Mouse (Mus musculus): ENCODE data around the gene Ltbp1. TPM values are rescaled to one million over a fixed set of nuclear protein-coding genes. Genes with fewer than 3 reads are reported as not detected.
A peak's percentile ranks its signal among the peaks of the same experiment; 100 is the strongest.

The Ltbp1 gene
- polyA plus RNA-seq, 1 experiment from 2014 or later = 2.5 TPM

- WGBS = 33% methylated on average over 24 of the region's 24 CpGs
- H3K9me3 ChIP-seq (ENCODE audit: control insufficient read depth, low read length) = no peaks in the 10 kb centered on the region
- H3K4me3 ChIP-seq (replicated peaks; ENCODE audit: low read depth, low read length) = peak overlapping the region; percentile 9; the same call in 1 of the 2 replicates
- H3K27ac ChIP-seq (replicated peaks; ENCODE audit: low read depth, low read length) = no peak overlapping the region
- H3K4me2 ChIP-seq (ENCODE audit: low read length) = peak overlapping the region; percentile 38
- H3K4me1 ChIP-seq (ENCODE audit: control insufficient read depth, insufficient read depth, low read length) = no peaks in the 10 kb centered on the region
- DNase-seq (peak; percentile 61), ATAC-seq (ENCODE audit: low FRiP score, low TSS enrichment) (peak; percentile 55)
- H3K9ac ChIP-seq (replicated peaks; ENCODE audit: low read length) = no peak overlapping the region
- no peaks in the 10 kb centered on the region for H3K36me3 ChIP-seq (ENCODE audit: control insufficient read depth, insufficient read depth, low read length)
- H3K27me3 ChIP-seq (ENCODE audit: control insufficient read depth, insufficient read depth, low read length) = no peaks in the 10 kb centered on the region
These were observed 172.8 kb downstream of the Ltbp1 start for GRCm38 (mm10) chr17:75177920-75178867.

- no peaks in the 10 kb centered on the region for H3K4me1 ChIP-seq (ENCODE audit: control insufficient read depth, insufficient read depth, low read length)
- no peak overlapping the region for H3K9ac ChIP-seq (replicated peaks; ENCODE audit: low read length)
- H3K4me2 ChIP-seq (ENCODE audit: low read length) = peak overlapping the region; percentile 38
- no peaks in the 10 kb centered on the region for H3K36me3 ChIP-seq (ENCODE audit: control insufficient read depth, insufficient read depth, low read length)
- no peaks in the 10 kb centered on the region for H3K27me3 ChIP-seq (ENCODE audit: control insufficient read depth, insufficient read depth, low read length)
- 48% methylated on average over 8 of the region's 8 CpGs for WGBS
- no peak for DNase-seq
- no peak overlapping the region for H3K27ac ChIP-seq (replicated peaks; ENCODE audit: low read depth, low read length)
- H3K4me3 ChIP-seq (replicated peaks; ENCODE audit: low read depth, low read length) = no peak overlapping the region
- ATAC-seq (ENCODE audit: low FRiP score, low TSS enrichment) = no peak
- H3K9me3 ChIP-seq (ENCODE audit: control insufficient read depth, low read length) = no peaks in the 10 kb centered on the region
These were observed 173.6 kb downstream of the Ltbp1 start for GRCm38 (mm10) chr17:75179001-75179400.

GRCm38 (mm10) chr17:75180301-75180700 lies 174.9 kb downstream of the Ltbp1 start:
- DNase-seq (no peak), ATAC-seq (ENCODE audit: low FRiP score, low TSS enrichment) (no peak)
- Histone ChIP-seq H3K27ac (replicated peaks; ENCODE audit: low read depth, low read length) (no peak overlapping the region), H3K4me3 (replicated peaks; ENCODE audit: low read depth, low read length) (no peak overlapping the region), H3K36me3 (ENCODE audit: control insufficient read depth, insufficient read depth, low read length) (no peaks in the 10 kb centered on the region), H3K4me1 (ENCODE audit: control insufficient read depth, insufficient read depth, low read length) (no peaks in the 10 kb centered on the region), H3K4me2 (ENCODE audit: low read length) (no peak overlapping the region), H3K9ac (replicated peaks; ENCODE audit: low read length) (no peak overlapping the region), H3K9me3 (ENCODE audit: control insufficient read depth, low read length) (no peaks in the 10 kb centered on the region), H3K27me3 (ENCODE audit: control insufficient read depth, insufficient read depth, low read length) (no peaks in the 10 kb centered on the region)
- WGBS = 80% methylated on average over 4 of the region's 4 CpGs

- H3K9ac ChIP-seq (replicated peaks; ENCODE audit: low read length) = no peak overlapping the region
- no peaks in the 10 kb centered on the region for H3K9me3 ChIP-seq (ENCODE audit: control insufficient read depth, low read length)
- 78% methylated on average over 12 of the region's 12 CpGs for WGBS
- H3K4me3 ChIP-seq (replicated peaks; ENCODE audit: low read depth, low read length) = no peak overlapping the region
- H3K27ac ChIP-seq (replicated peaks; ENCODE audit: low read depth, low read length) = no peak overlapping the region
- no peak for ATAC-seq (ENCODE audit: low FRiP score, low TSS enrichment)
- H3K27me3 ChIP-seq (ENCODE audit: control insufficient read depth, insufficient read depth, low read length) = no peaks in the 10 kb centered on the region
- H3K4me1 ChIP-seq (ENCODE audit: control insufficient read depth, insufficient read depth, low read length) = no peaks in the 10 kb centered on the region
- no peak for DNase-seq
- no peak overlapping the region for H3K4me2 ChIP-seq (ENCODE audit: low read length)
- no peaks in the 10 kb centered on the region for H3K36me3 ChIP-seq (ENCODE audit: control insufficient read depth, insufficient read depth, low read length)
These were observed 175.7 kb downstream of the Ltbp1 start for GRCm38 (mm10) chr17:75180956-75181588.

GRCm38 (mm10) chr17:75182319-75183001 lies 177.1 kb downstream of the Ltbp1 start:
- H3K4me2 ChIP-seq (ENCODE audit: low read length) = no peak overlapping the region
- ATAC-seq (ENCODE audit: low FRiP score, low TSS enrichment) (no peak), DNase-seq (no peak)
- no peaks in the 10 kb centered on the region for H3K36me3 ChIP-seq (ENCODE audit: control insufficient read depth, insufficient read depth, low read length)
- no peak overlapping the region for H3K27ac ChIP-seq (replicated peaks; ENCODE audit: low read depth, low read length)
- no peaks in the 10 kb centered on the region for H3K4me1 ChIP-seq (ENCODE audit: control insufficient read depth, insufficient read depth, low read length)
- no peaks in the 10 kb centered on the region for H3K9me3 ChIP-seq (ENCODE audit: control insufficient read depth, low read length)
- no peaks in the 10 kb centered on the region for H3K27me3 ChIP-seq (ENCODE audit: control insufficient read depth, insufficient read depth, low read length)
- no peak overlapping the region for H3K9ac ChIP-seq (replicated peaks; ENCODE audit: low read length)
- no peak overlapping the region for H3K4me3 ChIP-seq (replicated peaks; ENCODE audit: low read depth, low read length)
- 81% methylated on average over 14 of the region's 14 CpGs for WGBS

GRCm38 (mm10) chr17:75186732-75187509 lies 181.6 kb downstream of the Ltbp1 start:
- Histone ChIP-seq H3K27ac (replicated peaks; ENCODE audit: low read depth, low read length) (no peak overlapping the region), H3K4me1 (ENCODE audit: control insufficient read depth, insufficient read depth, low read length) (no peaks in the 10 kb centered on the region), H3K4me3 (replicated peaks; ENCODE audit: low read depth, low read length) (no peak overlapping the region), H3K9me3 (ENCODE audit: control insufficient read depth, low read length) (no peaks in the 10 kb centered on the region), H3K36me3 (ENCODE audit: control insufficient read depth, insufficient read depth, low read length) (no peaks in the 10 kb centered on the region), H3K27me3 (ENCODE audit: control insufficient read depth, insufficient read depth, low read length) (no peaks in the 10 kb centered on the region), H3K9ac (replicated peaks; ENCODE audit: low read length) (no peak overlapping the region), H3K4me2 (ENCODE audit: low read length) (no peak overlapping the region)
- 85% methylated on average over 8 of the region's 8 CpGs for WGBS
- DNase-seq (no peak), ATAC-seq (ENCODE audit: low FRiP score, low TSS enrichment) (no peak)

GRCm38 (mm10) chr17:75196952-75197351 lies 191.6 kb downstream of the Ltbp1 start:
- no peaks in the 10 kb centered on the region for H3K27me3 ChIP-seq (ENCODE audit: control insufficient read depth, insufficient read depth, low read length)
- H3K4me2 ChIP-seq (ENCODE audit: low read length) = no peak overlapping the region
- H3K27ac ChIP-seq (replicated peaks; ENCODE audit: low read depth, low read length) = no peak overlapping the region
- no peak overlapping the region for H3K9ac ChIP-seq (replicated peaks; ENCODE audit: low read length)
- 94% methylated on average over 2 of the region's 2 CpGs for WGBS
- no peaks in the 10 kb centered on the region for H3K9me3 ChIP-seq (ENCODE audit: control insufficient read depth, low read length)
- H3K4me3 ChIP-seq (replicated peaks; ENCODE audit: low read depth, low read length) = no peak overlapping the region
- DNase-seq (no peak), ATAC-seq (ENCODE audit: low FRiP score, low TSS enrichment) (no peak)
- no peaks in the 10 kb centered on the region for H3K4me1 ChIP-seq (ENCODE audit: control insufficient read depth, insufficient read depth, low read length)
- H3K36me3 ChIP-seq (ENCODE audit: control insufficient read depth, insufficient read depth, low read length) = no peaks in the 10 kb centered on the region

- DNase-seq (no peak), ATAC-seq (ENCODE audit: low FRiP score, low TSS enrichment) (no peak)
- no peak overlapping the region for H3K27ac ChIP-seq (replicated peaks; ENCODE audit: low read depth, low read length)
- no peaks in the 10 kb centered on the region for H3K36me3 ChIP-seq (ENCODE audit: control insufficient read depth, insufficient read depth, low read length)
- no peaks in the 10 kb centered on the region for H3K9me3 ChIP-seq (ENCODE audit: control insufficient read depth, low read length)
- no peak overlapping the region for H3K4me2 ChIP-seq (ENCODE audit: low read length)
- no peaks in the 10 kb centered on the region for H3K4me1 ChIP-seq (ENCODE audit: control insufficient read depth, insufficient read depth, low read length)
- H3K27me3 ChIP-seq (ENCODE audit: control insufficient read depth, insufficient read depth, low read length) = no peaks in the 10 kb centered on the region
- WGBS = 95% methylated on average over 2 of the region's 2 CpGs
- H3K9ac ChIP-seq (replicated peaks; ENCODE audit: low read length) = no peak overlapping the region
- no peak overlapping the region for H3K4me3 ChIP-seq (replicated peaks; ENCODE audit: low read depth, low read length)
These were observed 193.4 kb downstream of the Ltbp1 start for GRCm38 (mm10) chr17:75198767-75199166.

Data from midbrain, embryonic 14.5 days (tissue).